Mouse (Mus musculus): ENCODE measurements around the gene Olfr633.
"Not testable (repeated sequence)": the region's sequence is repeated elsewhere in the genome, so short reads cannot be mapped to it uniquely, and the experiment has no call there.

Olfr633 gene

DNA sequence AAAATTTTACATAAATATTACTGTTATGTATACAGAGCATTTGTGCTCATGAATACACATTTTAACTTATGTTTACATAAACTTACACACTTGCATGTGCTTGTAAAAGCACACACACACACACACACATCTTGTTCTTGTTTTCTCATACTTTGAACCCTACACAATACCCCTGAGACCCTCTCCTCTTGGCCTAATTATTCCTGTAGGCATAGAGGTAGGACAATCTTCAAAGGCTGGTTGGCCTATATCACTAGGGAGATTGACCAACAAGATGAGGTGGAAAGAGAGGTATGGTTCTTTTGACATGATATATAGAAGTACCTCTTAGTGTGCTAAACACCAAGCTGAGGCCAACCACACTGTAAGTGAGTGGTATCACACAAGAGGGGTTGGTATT, at the start of gene Olfr633:
Gene Olfr633 (plus strand): TSS at position 301 of the 400 bp plus-strand sequence.
- no peak for DNase-seq

GRCm38 (mm10) chr7:103903187-103903586, 41.0 kb upstream of the Olfr633 start, which contains the start of gene Olfr65:
TSS of gene Olfr65 (plus strand) at chr7:103903487.
- DNase-seq: no peak

GRCm38 (mm10) chr7:103910047-103910446, 34.2 kb upstream of the Olfr633 start:
- DNase-seq: peak; percentile 84

GRCm38 (mm10) chr7:103912969-103913511, 31.2 kb upstream of the Olfr633 start:
- DNase-seq: peak; percentile 80

DNA sequence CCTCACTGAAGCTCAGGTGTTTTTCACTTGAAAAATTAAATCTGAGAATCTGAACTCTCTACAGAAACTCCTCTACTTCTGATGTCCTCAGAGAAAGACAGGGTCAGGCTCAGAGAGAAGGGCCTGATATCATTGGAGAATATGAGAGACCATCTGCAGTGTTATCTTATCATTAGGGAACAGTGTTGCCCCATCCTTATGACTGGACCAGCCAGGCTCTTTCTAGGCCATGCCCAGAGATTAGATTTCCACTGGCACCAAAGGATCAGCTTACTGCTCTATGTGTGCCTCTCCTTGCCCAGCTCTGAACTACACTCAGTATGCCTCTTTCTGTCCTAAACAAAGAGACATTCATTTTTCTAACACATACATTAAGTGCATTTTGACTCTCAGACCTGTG, 28.9 kb upstream of the Olfr633 start:
- peak; percentile 76 for DNase-seq

GRCm38 (mm10) chr7:103928525-103928924, 15.7 kb upstream of the Olfr633 start, which contains the start of gene Olfr631:
TSS of gene Olfr631 (plus strand) at chr7:103928825.
- DNase-seq: no peak

DNA sequence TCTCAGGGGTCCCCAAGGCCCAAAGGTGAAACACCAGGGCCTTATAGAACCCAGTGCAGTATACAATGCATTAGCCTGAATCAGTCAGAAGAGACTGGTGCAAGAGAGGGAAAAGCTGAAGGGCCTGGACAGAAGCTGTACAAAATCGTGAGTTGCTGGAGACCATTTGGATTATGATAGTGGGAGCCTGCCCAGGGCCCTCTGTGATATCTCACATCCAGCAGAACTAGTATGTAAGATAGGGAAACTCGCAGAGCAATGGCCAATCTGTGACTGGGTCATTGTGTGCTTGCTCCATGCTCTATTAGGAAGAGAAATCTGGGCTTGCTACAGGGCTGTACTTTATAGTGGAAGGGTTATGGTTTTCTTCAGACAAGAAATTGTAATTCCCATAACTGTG, 10.0 kb upstream of the Olfr633 start, which contains the start of gene Olfr632:
Gene Olfr632 (plus strand): TSS at position 84 of the 400 bp plus-strand sequence.
- DNase-seq: peak; percentile 8

- DNase-seq: peak; percentile 90
These were observed 1.5 kb upstream of the Olfr633 start for GRCm38 (mm10) chr7:103942730-103943129.

DNA sequence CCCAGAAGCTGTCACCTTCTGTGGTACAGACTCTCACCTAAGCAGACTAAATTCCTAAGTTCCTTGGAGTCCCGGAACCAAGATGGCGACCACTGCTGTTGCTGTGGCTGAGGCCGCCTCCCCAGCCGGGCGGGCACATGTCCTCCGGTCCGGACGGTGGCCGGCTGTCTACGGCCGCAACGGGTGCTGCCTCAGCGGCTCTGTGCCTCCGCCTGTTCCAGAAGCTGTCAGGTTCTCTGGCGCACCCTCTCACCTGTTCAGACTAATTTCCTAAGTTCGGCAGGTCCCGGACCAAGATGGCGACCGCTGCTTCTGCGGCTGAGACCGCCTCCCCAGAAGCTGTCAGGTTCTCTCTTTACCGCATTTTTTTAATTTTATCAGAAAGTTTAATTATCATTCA, 22.6 kb downstream of the Olfr633 start:
- DNase-seq: not testable (repeated sequence)

DNA sequence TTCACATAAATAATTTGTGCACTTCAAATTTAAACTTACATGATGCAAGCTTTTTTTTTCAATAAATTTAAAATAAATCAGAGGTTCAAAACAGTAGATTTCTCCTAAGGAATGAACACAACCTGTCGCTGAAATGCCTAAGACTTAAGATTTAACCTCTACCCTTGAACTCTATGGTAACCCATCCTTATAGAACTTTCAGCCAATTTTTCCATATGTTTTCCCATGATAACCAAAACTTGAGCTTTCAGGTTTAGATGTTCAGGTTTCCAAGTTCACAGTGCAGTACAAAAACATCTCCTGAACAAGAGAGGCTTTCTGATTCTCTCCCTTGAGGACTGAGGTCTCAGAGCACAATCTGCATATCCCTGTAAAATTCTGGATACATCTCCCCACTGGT, 26.6 kb downstream of the Olfr633 start, which contains the start of gene Olfr635:
Gene Olfr635 (plus strand): TSS at position 301 of the 400 bp plus-strand sequence.
- no peak for DNase-seq

- no peak for DNase-seq
These were observed 27.5 kb downstream of the Olfr633 start for GRCm38 (mm10) chr7:103971782-103972181.

GRCm38 (mm10) chr7:103998446-103998845, 54.2 kb downstream of the Olfr633 start, which contains the start of gene Olfr638:
TSS of gene Olfr638 (plus strand) at chr7:103998746.
- no peak for DNase-seq
